Mouse (Mus musculus) G1E (cell line): Measurements from ENCODE around the gene Srpk1.

Experiments
- CTCF ChIP-seq: IDR thresholded peaks from 2 replicates; pipeline ENCODE4 v1.5.1; 2012; ENCODE audit warnings: low read depth, low read length, inconsistent platforms, mixed read lengths
- POLR2AphosphoS5 ChIP-seq: IDR thresholded peaks from 2 replicates; pipeline ENCODE4 v1.6.1; 2012; ENCODE audit warnings: low read depth, low read length, inconsistent platforms; ENCODE audit not compliant: insufficient replicate concordance
- TAL1 ChIP-seq: conservative IDR thresholded peaks from 2 replicates; pipeline ENCODE4 v1.6.1; 2012; ENCODE audit warnings: low read depth, low read length, inconsistent platforms, mixed read lengths

DNA sequence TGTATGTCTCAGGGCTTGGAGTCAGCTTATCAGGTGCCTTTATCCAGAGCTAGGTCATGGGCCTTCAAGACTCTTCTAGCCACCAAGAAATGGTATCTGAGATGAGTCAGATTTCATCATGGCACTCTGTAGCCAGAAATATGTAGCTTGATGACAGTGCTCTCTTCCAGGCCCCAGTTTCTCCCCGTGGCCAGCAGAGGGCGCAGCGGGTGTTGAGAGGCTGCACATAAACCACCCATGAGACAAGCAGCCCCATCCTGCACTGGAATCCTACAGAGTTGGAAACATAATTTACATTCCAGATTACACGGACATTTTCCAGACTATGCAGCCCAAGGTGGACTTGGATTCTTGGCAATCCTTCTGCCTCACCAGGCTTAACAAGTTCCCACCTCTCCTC, 29.5 kb downstream of the Srpk1 start:
- TF ChIP-seq TAL1 = no peak
- peak; percentile 96 for TF ChIP-seq CTCF
- TF ChIP-seq POLR2AphosphoS5 = no peak
